ENCODE assay signal across 18 mouse cellular contexts in genomic region chr8:85329506-85329905, GRCm38 (mm10). TPM values are rescaled to one million over a fixed set of nuclear protein-coding genes. Genes with fewer than 3 reads are reported as not detected.
DNase-seq lines count a peak whose midpoint lies in the region; ATAC-seq and TF ChIP-seq lines count a peak whose summit lies in the region.
"Had no signal": no experiment of that assay in that cellular context is flagged by ENCODE, and none has a peak within 500 bp of the region (broad histone marks: within the 10 kb centered on the region; RNA-seq: fewer than 3 reads in every experiment).

No protein-coding gene starts in this region.

- no peak overlapping the region for H3K9ac ChIP-seq in kidney, postnatal 0 days (ENCODE audit: low read depth, low read length)
- no peak overlapping the region for H3K9ac ChIP-seq in kidney, embryonic 15.5 days
- no peak overlapping the region for H3K9ac ChIP-seq in intestine, postnatal 0 days (ENCODE audit: low read depth, low read length)
- H3K9ac ChIP-seq: limb, embryonic 12.5 days; midbrain, embryonic 13.5 days; neural tube, embryonic 12.5 days had no signal

- H3K4me2 ChIP-seq in kidney, postnatal 0 days (ENCODE audit: low read length), result no peak overlapping the region
- H3K4me2 ChIP-seq in kidney, embryonic 15.5 days, result no peak overlapping the region
- peak overlapping the region; percentile 37 for H3K4me2 ChIP-seq in myocyte (ENCODE audit: low read depth)
- H3K4me2 ChIP-seq in intestine, postnatal 0 days (replicated peaks; ENCODE audit: low read depth), result no peak overlapping the region
- H3K4me2 ChIP-seq: limb, embryonic 12.5 days; midbrain, embryonic 13.5 days; neural tube, embryonic 12.5 days had no signal

- H3K4me3 ChIP-seq in kidney, postnatal 0 days (replicated peaks; ENCODE audit: low read depth, low read length), result no peak overlapping the region
- no peak overlapping the region for H3K4me3 ChIP-seq in kidney, embryonic 15.5 days (replicated peaks)
- no peak overlapping the region for H3K4me3 ChIP-seq in embryonic fibroblast, embryonic 13.5 days (ENCODE audit: insufficient read depth, low read length)
- no peak overlapping the region for H3K4me3 ChIP-seq in myocyte
- no peak overlapping the region for H3K4me3 ChIP-seq in intestine, postnatal 0 days (ENCODE audit: low read depth, low read length)
- H3K4me3 ChIP-seq: forebrain, embryonic 10.5 days; left cerebral cortex, adult 2 months; limb, embryonic 12.5 days; midbrain, embryonic 13.5 days; neural tube, embryonic 12.5 days had no signal

- H3K27me3 ChIP-seq in kidney, postnatal 0 days (ENCODE audit: insufficient read depth, low read length), result no peaks in the 10 kb centered on the region
- H3K27me3 ChIP-seq in kidney, embryonic 15.5 days, result no peaks in the 10 kb centered on the region
- H3K27me3 ChIP-seq in myocyte (ENCODE audit: control insufficient read depth, insufficient read depth, insufficient read length), result no peaks in the 10 kb centered on the region
- no peaks in the 10 kb centered on the region for H3K27me3 ChIP-seq in intestine, postnatal 0 days (replicated peaks; ENCODE audit: control insufficient read depth, insufficient read depth, low read length)
- H3K27me3 ChIP-seq: limb, embryonic 12.5 days; midbrain, embryonic 13.5 days; neural tube, embryonic 12.5 days had no signal

- no peak for TF ChIP-seq CTCF in kidney, postnatal 0 days (IDR thresholded peaks at IDR 0.05; ENCODE audit: low read depth)
- no peak for TF ChIP-seq CTCF in embryonic fibroblast, embryonic 13.5 days (IDR thresholded peaks at IDR 0.05; ENCODE audit: borderline replicate concordance, insufficient read depth, low read length)
- TF ChIP-seq CTCF in intestine, postnatal 0 days (IDR thresholded peaks at IDR 0.05; ENCODE audit: low read depth), result no peak

- H3K27ac ChIP-seq in kidney, postnatal 0 days, result no peak overlapping the region
- H3K27ac ChIP-seq in kidney, embryonic 15.5 days, result no peak overlapping the region
- peak overlapping the region; percentile 81 for H3K27ac ChIP-seq in embryonic fibroblast, embryonic 13.5 days (ENCODE audit: insufficient read depth, low read length)
- no peak overlapping the region for H3K27ac ChIP-seq in intestine, postnatal 0 days (ENCODE audit: low read depth, low read length)
- H3K27ac ChIP-seq: forebrain, embryonic 10.5 days; left cerebral cortex, adult 2 months; limb, embryonic 12.5 days; midbrain, embryonic 13.5 days; neural tube, embryonic 12.5 days; stomach, postnatal 0 days had no signal

- no peak for ATAC-seq in kidney, postnatal 0 days (replicated peaks; ENCODE audit: low FRiP score, low read depth)
- ATAC-seq in kidney, embryonic 15.5 days (replicated peaks; ENCODE audit: low FRiP score), result no peak
- ATAC-seq in intestine, postnatal 0 days, result no peak
- ATAC-seq: hindbrain, embryonic 16.5 days; midbrain, embryonic 13.5 days had no signal

- H3K36me3 ChIP-seq in kidney, postnatal 0 days (ENCODE audit: insufficient read depth, low read length), result no peaks in the 10 kb centered on the region
- H3K36me3 ChIP-seq in kidney, embryonic 15.5 days, result no peaks in the 10 kb centered on the region
- no peaks in the 10 kb centered on the region for H3K36me3 ChIP-seq in myocyte (ENCODE audit: control insufficient read depth, insufficient read depth)
- H3K36me3 ChIP-seq in intestine, postnatal 0 days (ENCODE audit: control insufficient read depth, insufficient read depth), result no peaks in the 10 kb centered on the region
- H3K36me3 ChIP-seq: forebrain, embryonic 10.5 days; limb, embryonic 12.5 days; midbrain, embryonic 13.5 days; neural tube, embryonic 12.5 days had no signal

- DNase-seq in adrenal gland, postnatal 14 days, result peak; percentile 17
- DNase-seq in adrenal gland, adult 18-20 months (ENCODE audit: low spot score in 2 of 2), result no peak
- DNase-seq in kidney, postnatal 0 days (ENCODE audit: low spot score), result peak; percentile 56
- no peak for DNase-seq in embryo, embryonic 9.5 days (ENCODE audit: extremely low spot score)
- DNase-seq: cerebellum, postnatal 10 days; lung, postnatal 4 days; thymus, postnatal 25 days had no signal

- no peaks in the 10 kb centered on the region for H3K4me1 ChIP-seq in kidney, postnatal 0 days (replicated peaks; ENCODE audit: insufficient read depth, low read length)
- no peaks in the 10 kb centered on the region for H3K4me1 ChIP-seq in kidney, embryonic 15.5 days
- H3K4me1 ChIP-seq in embryonic fibroblast, embryonic 13.5 days (ENCODE audit: control insufficient read depth, insufficient read depth, low read length), result no peaks in the 10 kb centered on the region; the same call in 1 of the 2 replicates
- H3K4me1 ChIP-seq in intestine, postnatal 0 days (replicated peaks; ENCODE audit: control insufficient read depth, insufficient read depth, low read length), result no peaks in the 10 kb centered on the region
- H3K4me1 ChIP-seq: limb, embryonic 12.5 days; midbrain, embryonic 13.5 days; neural tube, embryonic 12.5 days had no signal

- no peaks in the 10 kb centered on the region for H3K9me3 ChIP-seq in kidney, postnatal 0 days (replicated peaks; ENCODE audit: low read length)
- H3K9me3 ChIP-seq in kidney, embryonic 15.5 days (replicated peaks), result no peaks in the 10 kb centered on the region
- no peaks in the 10 kb centered on the region for H3K9me3 ChIP-seq in intestine, postnatal 0 days (ENCODE audit: control insufficient read depth)
- H3K9me3 ChIP-seq: forebrain, embryonic 10.5 days; limb, embryonic 12.5 days; midbrain, embryonic 13.5 days; neural tube, embryonic 12.5 days had no signal

- WGBS in kidney, postnatal 0 days, result 78% methylated on average over 1 of the region's 1 CpGs
- WGBS in kidney, embryonic 15.5 days, result 75% methylated on average over 1 of the region's 1 CpGs
- 85% methylated on average over 1 of the region's 1 CpGs for WGBS in intestine, postnatal 0 days

- no peak overlapping the region for H3ac ChIP-seq in myocyte (ENCODE audit: control insufficient read depth, insufficient read length)

- no peaks in the 10 kb centered on the region for H3K79me2 ChIP-seq in myocyte (ENCODE audit: control insufficient read depth, insufficient read depth)

- no peak for TF ChIP-seq POLR2A in embryonic fibroblast, embryonic 13.5 days (IDR thresholded peaks at IDR 0.05; ENCODE audit: low read depth, low read length)
- no peak for TF ChIP-seq POLR2A in myocyte (IDR thresholded peaks at IDR 0.05; ENCODE audit: insufficient read length, low read depth)

TF ChIP-seq in myocyte, 11 proteins besides CTCF, POLR2A, EP300 and RAD21:
- TF ChIP-seq MYOD1 (IDR thresholded peaks at IDR 0.05; ENCODE audit: control insufficient read depth in 1 of 3, insufficient read length in 2 of 3, low read depth in 2 of 3) (no peak), USF1 (IDR thresholded peaks at IDR 0.05; ENCODE audit: low read depth) (no peak), CEBPB (IDR thresholded peaks at IDR 0.05; ENCODE audit: insufficient read depth, poor library complexity, severe bottlenecking) (no peak), E2F4 (IDR thresholded peaks at IDR 0.05; ENCODE audit: insufficient read depth) (no peak), POLR2AphosphoS2 (IDR thresholded peaks at IDR 0.05; ENCODE audit: insufficient read length, low read depth) (no peak), SRF (IDR thresholded peaks at IDR 0.05; ENCODE audit: control insufficient read depth, insufficient read length, low read depth) (no peak), MAX (IDR thresholded peaks at IDR 0.05; ENCODE audit: low read depth) (no peak), TCF3 (IDR thresholded peaks at IDR 0.05; ENCODE audit: insufficient read length, low read depth) (no peak), REST (IDR thresholded peaks at IDR 0.05; ENCODE audit: insufficient read depth, insufficient read length) (no peak), MYOG (IDR thresholded peaks at IDR 0.05; ENCODE audit: control insufficient read depth in 1 of 3, insufficient read depth in 1 of 3, insufficient read length in 2 of 3, low read depth in 2 of 3) (no peak), TCF12 (IDR thresholded peaks at IDR 0.05; ENCODE audit: insufficient read depth, poor library complexity, severe bottlenecking) (no peak)

RNA-seq across cellular contexts. Expression of gene Vps35, which starts 29.9 kb away (rescaled TPM):
- total RNA-seq in adrenal gland, postnatal 14 days (2021), result 83.8 and 84.2 TPM in 2 replicates
- total RNA-seq in adrenal gland, adult 18-20 months (2021), result 100 to 1,000 TPM in 1 of 2 experiments, 10 to 100 TPM in 1; 92.6 to 101 TPM
- polyA plus RNA-seq in kidney, postnatal 0 days (2015; fragmentation: Nextera tagmentation; extraction: Ambion mirVana), result 128 and 137 TPM in 2 replicates
- 142 and 144 TPM in 2 replicates for polyA plus RNA-seq in kidney, embryonic 15.5 days (2015; fragmentation: Nextera tagmentation; extraction: Ambion mirVana)
- 151 and 153 TPM in 2 replicates for polyA plus RNA-seq in embryonic fibroblast, embryonic 13.5 days (2011; ENCODE audit: insufficient read length, low read depth, missing spikeins)
- 52.1 TPM for polyA plus RNA-seq in myocyte (2012; fragmentation: generic; extraction: Trizol)
- polyA plus RNA-seq in intestine, postnatal 0 days (2015; fragmentation: Nextera tagmentation; extraction: Ambion mirVana), result 124 and 133 TPM in 2 replicates

RNA-seq across cellular contexts. Expression of gene Orc6, which starts 30.1 kb away (rescaled TPM):
- 26.5 and 29.3 TPM in 2 replicates for total RNA-seq in adrenal gland, postnatal 14 days (2021)
- total RNA-seq in adrenal gland, adult 18-20 months (2021), result 10 to 100 TPM; 11.8 to 14.3 TPM
- polyA plus RNA-seq in kidney, postnatal 0 days (2015; fragmentation: Nextera tagmentation; extraction: Ambion mirVana), result 66.0 and 67.7 TPM in 2 replicates
- 110 and 111 TPM in 2 replicates for polyA plus RNA-seq in kidney, embryonic 15.5 days (2015; fragmentation: Nextera tagmentation; extraction: Ambion mirVana)
- polyA plus RNA-seq in embryonic fibroblast, embryonic 13.5 days (2011; ENCODE audit: insufficient read length, low read depth, missing spikeins), result 42.9 and 49.2 TPM in 2 replicates
- polyA plus RNA-seq in myocyte (2012; fragmentation: generic; extraction: Trizol), result 13.2 TPM
- polyA plus RNA-seq in intestine, postnatal 0 days (2015; fragmentation: Nextera tagmentation; extraction: Ambion mirVana), result 32.6 and 34.5 TPM in 2 replicates

RNA-seq across cellular contexts. Expression of gene Mylk3, which starts 56.6 kb away (rescaled TPM):
- 0.26 and 1.3 TPM in 2 replicates for total RNA-seq in adrenal gland, postnatal 14 days (2021)
- total RNA-seq in adrenal gland, adult 18-20 months (2021), result under 1 TPM; 0.45 to 0.70 TPM
- 2.4 TPM in 2 replicates for polyA plus RNA-seq in kidney, postnatal 0 days (2015; fragmentation: Nextera tagmentation; extraction: Ambion mirVana)
- polyA plus RNA-seq in kidney, embryonic 15.5 days (2015; fragmentation: Nextera tagmentation; extraction: Ambion mirVana), result 1.7 and 2.4 TPM in 2 replicates
- polyA plus RNA-seq in embryonic fibroblast, embryonic 13.5 days (2011; ENCODE audit: insufficient read length, low read depth, missing spikeins), result 0.32 and 0.37 TPM in 2 replicates
- polyA plus RNA-seq in myocyte (2012; fragmentation: generic; extraction: Trizol), result 3.7 TPM
- polyA plus RNA-seq in intestine, postnatal 0 days (2015; fragmentation: Nextera tagmentation; extraction: Ambion mirVana), result 15.6 and 17.5 TPM in 2 replicates

Comparison
In these comparisons a context has a peak if more than half of its experiments do, and no peak if none do; other contexts are left out.
1. DNase-seq: peak in adrenal gland, postnatal 14 days (single experiment) and kidney, postnatal 0 days (single experiment); none in adrenal gland, adult 18-20 months (0 of 2) and embryo, embryonic 9.5 days (single experiment).